Mouse (Mus musculus): ENCODE data around the gene Plekhj1.

DNA sequence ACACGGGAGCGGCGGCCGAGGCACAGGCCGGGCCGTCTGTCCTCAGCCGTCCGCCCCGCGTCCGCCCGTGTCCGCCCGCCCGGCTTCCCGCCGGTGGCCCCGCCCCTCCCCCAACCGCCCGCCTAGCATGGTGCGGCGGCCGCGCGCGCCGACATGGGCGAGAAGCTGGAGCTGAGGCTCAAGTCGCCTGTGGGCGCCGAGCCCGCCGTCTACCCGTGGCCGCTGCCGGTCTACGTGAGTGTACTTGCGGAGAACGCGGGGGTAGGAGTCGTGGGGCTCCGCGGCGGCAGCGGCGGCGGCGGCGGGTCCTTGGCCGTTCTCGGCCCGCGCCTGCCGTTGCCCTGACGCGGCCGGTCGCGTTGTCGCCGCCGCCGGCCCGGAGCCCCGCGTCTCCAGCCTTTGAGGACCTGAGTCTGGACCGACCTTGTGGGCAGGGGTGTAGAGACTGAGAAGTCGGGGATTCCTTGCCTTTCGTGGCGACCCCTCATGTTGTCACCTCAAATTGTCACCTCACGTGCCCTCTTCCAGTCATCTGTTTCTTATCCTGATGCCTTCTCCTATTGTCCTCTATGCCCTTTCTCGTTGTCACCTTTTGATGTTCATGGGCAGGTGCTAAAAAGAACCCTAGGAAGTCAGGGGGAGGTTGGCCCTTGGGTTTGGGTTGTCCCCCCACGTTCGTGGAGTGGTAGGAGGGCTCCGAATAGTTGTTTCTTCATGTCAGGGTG is 43.0 kb downstream of the Plekhj1 start:
- TF ChIP-seq CTCF (conservative IDR thresholded peaks at IDR 0.05; ENCODE audit: insufficient read depth, insufficient read length, low read depth, low read length): no peak
- TF ChIP-seq POLR2A (IDR thresholded peaks at IDR 0.05; ENCODE audit: low read depth, low read length): no peak
